Mouse (Mus musculus) splenic B cell, adult 2 months (primary cell): ENCODE data around the gene Gm17542.

Experiments used
- DNase-seq: peaks from one replicate; pipeline ENCODE4 v3.0.0-alpha.2; 2011; ENCODE audit warnings: low read depth, low spot score
- H3K27me3 ChIP-seq: 2 replicates; pipeline ENCODE4 v1.6.1; 2012; ENCODE audit warnings: mild to moderate bottlenecking, low read length, moderate library complexity, mixed read lengths; ENCODE audit not compliant: control insufficient read depth, poor library complexity, insufficient read depth, severe bottlenecking
- H3K36me3 ChIP-seq: 2 replicates; pipeline ENCODE4 v1.6.1; 2012; ENCODE audit warnings: mild to moderate bottlenecking, low read length, moderate library complexity, mixed read lengths; ENCODE audit not compliant: control insufficient read depth, poor library complexity, insufficient read depth, severe bottlenecking

Gm17542 gene

GRCm38 (mm10) chr10:58672557-58673277 is 45.3 kb downstream of the Gm17542 start:
- no peaks in the 10 kb centered on the region for H3K36me3 ChIP-seq
- H3K27me3 ChIP-seq: no peaks in the 10 kb centered on the region
- DNase-seq: no peak

GRCm38 (mm10) chr10:58663868-58664267 is 54.1 kb downstream of the Gm17542 start:
- H3K27me3 ChIP-seq: no peaks in the 10 kb centered on the region
- no peaks in the 10 kb centered on the region for H3K36me3 ChIP-seq
- no peak for DNase-seq
